Mouse (Mus musculus) testis, adult 2 months (tissue): ENCODE data around the gene Pkp4.

ENCODE experiments used
- CTCF ChIP-seq: fragments of 200-500 bp; IDR thresholded peaks from 2 replicates; pipeline ENCODE4 v1.5.1; 2012; ENCODE audit warnings: low read depth, mild to moderate bottlenecking, inconsistent platforms, low read length, moderate library complexity; ENCODE audit not compliant: control insufficient read depth, insufficient read depth, insufficient replicate concordance
- POLR2A ChIP-seq: fragments of 200-500 bp; IDR thresholded peaks from 2 replicates; pipeline ENCODE4 v1.6.1; 2012; ENCODE audit warnings: low read depth, mild to moderate bottlenecking, inconsistent platforms, low read length, moderate library complexity; ENCODE audit not compliant: control insufficient read depth

DNA sequence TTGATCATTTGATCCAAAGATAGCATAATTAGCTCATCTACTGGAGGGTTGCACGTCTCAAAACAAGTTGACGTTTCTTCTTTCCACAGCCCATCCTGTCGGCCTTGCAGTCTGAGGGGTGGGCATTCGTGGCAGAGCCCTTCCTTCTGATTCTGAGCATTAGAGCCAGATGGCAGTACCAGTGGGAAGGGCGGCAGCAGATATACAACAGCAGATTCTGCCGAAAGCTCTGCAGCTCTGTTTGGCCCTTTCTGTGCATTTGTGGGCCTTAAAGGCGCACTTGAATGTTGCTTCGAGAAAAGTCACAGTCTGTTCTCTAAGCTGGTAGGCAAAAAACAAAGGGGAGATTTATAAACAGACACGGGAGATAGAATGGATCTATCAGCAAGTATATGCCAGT lies 170.4 kb downstream of the Pkp4 start:
- TF ChIP-seq CTCF (no peak), POLR2A (no peak)
